Mouse (Mus musculus): ENCODE measurements around the gene Yod1.

Yod1 gene

GRCm38 (mm10) chr1:130717291-130717871, at the start of gene Yod1:
Gene Yod1, plus strand, starts transcription at chr1:130717327.
- DNase-seq, result peak; percentile 84

DNA sequence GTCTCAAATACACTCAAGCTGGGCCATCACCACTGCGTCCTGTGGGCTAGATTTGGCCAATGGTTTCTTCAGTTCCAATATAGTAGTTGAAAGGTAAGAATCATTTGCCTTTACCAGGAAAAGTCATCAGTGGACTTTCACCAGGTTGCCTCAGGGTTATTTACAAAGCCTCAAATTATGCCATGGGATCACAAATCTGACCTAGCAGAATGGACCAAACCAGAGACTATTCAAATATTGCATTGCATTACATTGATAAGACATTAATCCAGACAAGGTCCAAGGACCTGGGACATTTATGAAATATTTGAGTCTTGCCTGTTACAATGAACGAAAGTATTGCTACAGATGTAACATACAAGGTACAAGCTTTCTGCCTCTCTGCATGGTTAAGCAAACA, 38.6 kb upstream of the Yod1 start:
- no peak for DNase-seq

- DNase-seq, result no peak
These were observed 36.1 kb upstream of the Yod1 start for GRCm38 (mm10) chr1:130681075-130681474.

DNA sequence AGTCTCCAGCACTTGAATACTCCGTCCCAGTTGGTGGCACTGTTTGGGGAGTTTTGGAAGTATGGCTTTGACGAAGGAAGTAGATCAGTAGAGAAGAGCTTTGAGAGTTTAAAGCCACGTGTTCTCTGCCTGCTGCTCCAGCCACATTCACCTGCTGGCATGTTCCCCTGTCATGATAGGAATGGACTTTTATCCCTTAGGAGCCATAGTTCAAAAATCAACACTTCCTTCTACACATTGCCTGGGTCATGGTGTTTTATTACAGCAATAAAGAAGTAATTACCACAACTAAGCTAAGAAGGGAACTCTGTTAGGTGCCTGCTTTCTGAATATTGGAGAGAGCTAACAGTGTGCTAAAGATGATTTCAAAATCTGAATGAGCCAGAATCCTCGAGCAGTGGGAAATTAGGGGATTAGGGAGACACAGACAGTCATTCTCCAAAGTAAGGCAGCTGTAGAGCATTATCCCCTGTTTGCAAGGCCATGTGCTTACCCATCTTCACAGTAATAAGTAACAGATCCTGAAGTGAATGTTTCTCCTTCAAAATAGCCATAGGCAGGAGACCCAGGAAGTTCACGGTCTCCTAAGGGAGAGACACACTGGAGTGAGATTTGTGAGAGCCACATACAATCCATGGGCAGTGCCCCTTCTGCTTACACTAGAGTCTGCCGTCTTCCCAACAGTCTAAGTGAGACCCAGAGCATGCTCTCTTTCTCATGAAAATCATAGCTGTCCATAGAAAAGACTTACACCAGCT, 35.3 kb upstream of the Yod1 start:
- DNase-seq, result no peak

DNA sequence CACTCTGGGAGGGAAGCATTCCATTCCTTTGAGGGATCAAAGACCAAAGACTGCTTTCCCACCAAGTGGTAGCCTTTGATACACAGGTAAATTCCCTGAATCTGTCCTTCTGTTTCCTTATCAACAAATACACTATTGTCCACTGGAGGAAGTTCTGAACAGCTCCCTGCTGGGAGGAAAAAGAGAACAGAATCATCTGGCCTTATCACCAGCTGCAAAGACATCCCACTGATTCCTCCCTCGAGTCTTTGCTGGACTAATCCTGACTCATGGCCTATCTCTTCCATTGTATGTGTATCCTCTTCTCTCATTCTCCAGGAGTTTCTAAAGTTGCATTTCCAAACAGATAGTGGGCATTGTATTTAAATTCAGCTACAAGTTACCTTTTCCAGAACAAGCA, 33.2 kb upstream of the Yod1 start:
- DNase-seq, result no peak

- DNase-seq, result no peak
These were observed 18.5 kb upstream of the Yod1 start for GRCm38 (mm10) chr1:130698601-130699000.

DNA sequence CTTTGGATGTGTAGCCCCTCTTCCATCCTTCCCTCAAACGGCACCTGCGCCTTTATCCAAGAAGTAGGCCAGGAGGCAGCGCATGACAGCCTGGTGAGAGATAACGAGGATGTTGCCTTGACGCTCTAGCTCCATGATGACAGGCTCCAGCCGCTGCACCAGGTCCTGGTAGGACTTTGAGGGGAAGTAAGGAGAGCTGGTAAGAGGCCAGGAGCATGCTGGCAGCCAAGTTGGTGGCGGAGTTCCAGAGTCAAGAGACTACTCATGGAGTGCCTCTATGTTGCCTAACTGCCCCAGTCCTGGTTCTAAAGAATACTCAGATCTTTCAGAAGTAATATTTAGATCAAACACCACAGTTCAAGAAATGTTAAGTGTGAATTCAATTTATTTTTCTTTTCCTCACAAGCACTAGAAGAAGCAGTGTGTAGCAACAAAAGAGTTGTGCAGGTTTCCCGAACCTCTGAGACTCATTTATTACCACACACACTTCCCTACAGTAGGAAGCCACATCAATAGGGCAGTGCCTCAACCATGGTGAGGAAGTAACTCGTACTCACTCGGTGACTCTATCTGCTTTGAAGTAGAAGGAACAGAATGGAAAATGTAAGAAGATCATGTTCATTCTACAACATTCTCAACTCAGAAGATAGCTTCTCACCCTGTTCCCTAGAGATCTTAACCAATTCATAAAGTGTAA, 17.0 kb upstream of the Yod1 start:
- peak; percentile 17 for DNase-seq

DNA sequence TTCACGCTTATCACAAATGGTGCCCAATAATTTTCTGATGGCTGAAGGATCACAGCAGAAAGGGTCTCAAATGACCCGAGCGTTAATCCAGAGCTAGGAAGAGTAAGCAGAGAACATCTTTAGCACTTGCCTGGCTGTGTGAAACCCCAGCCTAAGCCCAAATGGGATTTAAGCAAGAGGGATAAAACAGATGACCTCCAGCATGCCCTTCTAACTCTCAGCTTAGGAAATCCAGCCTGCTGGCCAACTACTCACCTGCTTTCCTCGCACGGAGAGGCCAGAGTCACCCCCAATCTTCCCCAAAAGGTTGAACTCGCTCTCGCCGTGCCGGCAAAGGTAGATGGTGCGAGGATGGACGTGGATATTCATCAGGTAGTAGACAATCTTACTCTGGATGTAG, 15.2 kb upstream of the Yod1 start:
- no peak for DNase-seq

DNA sequence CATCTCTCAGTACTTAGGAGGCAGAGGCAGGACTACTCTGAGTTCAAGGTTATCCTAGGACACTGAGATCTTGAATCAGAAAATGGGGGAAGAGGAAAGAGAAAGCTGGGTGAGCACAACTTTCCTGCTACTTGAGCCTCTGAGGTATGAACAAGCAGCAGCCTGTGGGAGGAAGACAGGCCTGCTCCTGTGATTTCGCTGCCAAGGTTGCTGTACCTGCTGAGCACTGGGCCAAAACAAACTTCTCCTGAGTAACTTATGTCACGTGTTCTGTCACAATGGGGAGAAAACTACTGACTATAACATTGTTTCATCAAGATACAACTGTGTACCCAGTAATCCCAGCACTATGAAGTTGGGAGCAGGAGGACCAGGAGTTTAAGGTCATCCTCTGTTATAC, 13.5 kb upstream of the Yod1 start:
- DNase-seq, result no peak

DNA sequence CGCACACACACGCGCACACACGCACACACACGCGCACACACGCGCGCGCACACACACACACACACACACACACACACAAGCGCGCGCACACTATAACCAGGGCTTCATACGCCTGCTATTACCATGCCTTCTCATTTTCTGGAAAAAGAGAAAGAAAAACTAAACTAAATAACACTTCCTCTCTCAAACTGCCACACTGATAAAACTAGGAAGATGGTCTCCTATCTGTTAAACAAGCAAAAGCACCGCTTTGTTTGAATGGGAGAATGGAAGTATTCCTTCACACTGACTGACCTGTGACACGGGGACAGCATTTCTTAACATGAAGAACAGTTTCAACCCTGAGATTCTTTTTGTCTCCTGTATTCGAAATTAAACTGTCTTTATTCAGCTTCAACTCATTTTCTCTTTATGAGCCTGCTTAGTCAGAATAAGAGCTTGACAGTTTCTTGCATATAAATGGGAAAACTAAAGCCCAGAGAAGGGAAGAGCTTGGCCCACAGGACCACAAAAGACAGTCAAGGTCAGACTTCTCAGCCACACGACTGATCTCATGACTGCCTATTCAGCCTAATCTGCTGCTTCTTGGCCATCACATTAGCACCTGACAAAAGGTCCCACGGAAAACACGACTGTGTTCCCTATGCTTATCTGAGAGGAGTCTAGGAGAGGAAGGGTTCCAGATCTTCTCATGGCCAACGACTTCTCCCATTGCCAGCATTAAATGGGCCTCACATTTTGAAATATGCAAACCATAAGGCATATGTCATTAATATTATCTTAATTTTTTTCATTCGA, 6.6 kb upstream of the Yod1 start:
- DNase-seq, result no peak

DNA sequence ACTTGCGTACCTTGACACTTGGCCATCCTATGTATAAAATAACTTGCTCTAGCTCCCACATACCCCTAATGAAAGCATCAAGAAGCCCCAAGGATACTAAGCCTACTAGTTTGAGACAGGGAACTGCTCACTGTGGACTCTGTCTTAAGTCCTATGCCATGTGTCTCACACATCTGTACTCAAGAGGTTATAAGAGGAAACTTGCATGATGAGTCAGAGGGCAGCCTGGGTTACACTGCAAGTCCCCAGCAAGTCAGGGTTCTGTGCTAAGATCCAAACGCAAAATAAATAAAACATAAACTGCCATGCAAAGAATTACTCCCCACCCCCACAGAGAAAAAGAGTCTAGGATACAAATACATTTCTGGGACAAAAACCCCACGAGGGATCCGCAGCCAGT, 3.1 kb upstream of the Yod1 start:
- no peak for DNase-seq

DNA sequence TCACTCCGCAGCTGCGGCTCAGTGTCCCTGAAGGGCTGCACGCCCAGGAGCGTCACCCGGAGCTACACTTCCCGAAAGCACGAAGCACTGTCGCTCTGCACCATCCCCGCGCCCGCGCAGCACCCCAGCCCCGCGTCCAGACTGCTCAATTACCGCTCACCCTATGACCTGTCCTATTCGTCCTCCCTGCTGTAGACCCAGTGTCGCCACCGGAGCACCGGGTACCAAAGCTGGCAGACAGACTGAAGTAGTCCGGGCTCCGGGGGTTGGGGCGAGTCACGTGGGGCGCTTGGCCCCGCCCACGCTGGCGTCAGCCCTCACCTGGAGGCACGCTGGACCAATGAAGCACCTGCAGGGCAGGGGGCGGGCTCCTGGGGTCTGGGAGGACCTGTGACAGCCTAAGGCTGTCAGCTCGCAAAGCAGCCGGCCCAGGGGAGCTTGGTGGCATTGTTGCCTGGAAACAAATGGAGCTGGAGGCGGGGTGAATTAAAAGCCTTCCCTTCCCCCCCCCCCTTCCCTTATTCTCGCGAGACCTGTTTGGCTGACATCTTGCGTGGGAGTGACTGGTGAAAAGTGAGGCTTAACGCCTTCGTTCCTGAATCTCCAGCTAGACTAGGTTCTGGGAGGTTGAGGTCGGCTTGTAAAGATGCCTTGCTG, 1.4 kb upstream of the Yod1 start, which contains the start of gene Gm29427:
TSS of gene Gm29427 (minus strand) at position 239 of the 657 bp plus-strand sequence.
- DNase-seq, result peak; percentile 95

GRCm38 (mm10) chr1:130716218-130716512, 962 bp upstream of the Yod1 start:
- no peak for DNase-seq

- peak; percentile 42 for DNase-seq
These were observed 425 bp upstream of the Yod1 start for GRCm38 (mm10) chr1:130716513-130717290.

- no peak for DNase-seq
These were observed 7.1 kb downstream of the Yod1 start for GRCm38 (mm10) chr1:130724206-130724605.

DNA sequence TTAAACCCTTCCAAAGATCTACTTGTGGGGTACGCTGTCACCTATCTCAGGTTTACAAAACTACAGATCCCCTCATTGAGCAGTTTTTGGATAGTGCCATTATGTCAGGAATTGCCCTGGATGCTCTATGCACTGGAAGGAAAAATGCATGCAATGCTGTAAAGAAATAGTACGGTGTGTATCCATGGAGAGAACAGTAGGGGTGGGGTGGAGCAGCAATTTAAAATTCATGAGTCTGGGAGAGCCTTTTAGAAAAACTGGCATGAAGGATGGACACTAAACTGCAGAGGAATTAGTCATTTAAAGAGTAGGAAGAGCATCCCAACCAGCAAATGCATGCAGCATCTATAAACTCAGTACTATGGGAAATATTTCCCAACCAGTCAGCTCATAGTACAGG, 9.3 kb downstream of the Yod1 start:
- no peak for DNase-seq

GRCm38 (mm10) chr1:130728070-130728469, 10.9 kb downstream of the Yod1 start:
- DNase-seq, result no peak

DNA sequence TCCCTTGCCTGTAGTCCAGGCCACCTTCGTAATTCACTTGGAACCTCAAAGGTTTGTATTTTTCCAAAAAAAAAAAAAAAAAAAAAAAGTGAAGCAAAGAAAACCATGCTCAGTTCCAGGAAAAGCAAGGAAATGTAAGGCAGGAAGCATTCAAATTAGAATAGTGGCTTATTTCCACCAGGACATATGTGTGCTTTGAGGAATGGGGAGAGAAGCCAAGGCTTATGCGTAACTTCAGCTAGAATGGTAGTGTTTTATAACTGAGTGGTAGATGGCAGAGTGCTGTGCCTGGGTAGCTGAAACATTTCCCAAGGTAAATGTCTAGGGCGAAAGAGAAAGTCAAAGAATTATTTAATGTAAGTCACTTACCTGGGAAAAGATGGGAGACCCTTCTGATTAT, 11.6 kb downstream of the Yod1 start:
- peak; percentile 38 for DNase-seq

GRCm38 (mm10) chr1:130729153-130729552, 12.0 kb downstream of the Yod1 start, which contains the start of gene Pfkfb2:
Gene Pfkfb2, minus strand, starts transcription at chr1:130729253.
- no peak for DNase-seq

DNA sequence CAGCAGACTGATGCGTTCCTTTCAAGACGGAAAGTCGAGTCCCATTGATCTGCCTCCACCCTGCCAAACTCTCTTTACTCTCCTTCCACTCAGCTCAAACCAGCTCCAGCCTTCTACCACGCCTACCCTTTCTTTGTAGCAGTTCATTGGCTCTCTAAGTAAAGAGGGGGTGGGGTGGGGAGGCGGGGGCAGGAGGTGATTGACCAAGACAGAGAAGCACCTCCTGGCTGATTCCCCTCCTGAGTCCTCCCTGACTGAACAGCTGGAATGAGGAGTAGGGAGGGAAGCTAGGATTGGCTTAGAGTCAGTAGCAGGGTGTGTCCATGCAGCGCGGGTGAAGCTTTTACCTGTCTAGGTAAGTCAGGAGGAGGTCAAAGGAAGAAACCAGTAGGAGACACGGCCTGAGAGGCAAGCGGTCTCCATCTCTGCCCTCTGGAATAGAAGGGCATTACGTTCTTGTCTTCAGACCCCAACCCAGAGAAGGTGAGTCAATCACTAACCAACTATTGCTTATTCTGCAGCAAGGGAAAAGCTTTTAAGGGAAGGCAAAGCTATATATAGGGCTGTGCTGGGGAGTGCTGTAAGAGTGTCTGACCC, 14.7 kb downstream of the Yod1 start, which contains the start of gene AA986860:
TSS of gene AA986860 (plus strand) at position 236 of the 597 bp plus-strand sequence.
- no peak for DNase-seq

Measured in layer of hippocampus, adult 9-11 months (tissue).